Mouse (Mus musculus) central nervous system, embryonic 18 days (tissue): ENCODE data around the gene Thap12. TPM values are rescaled to one million over a fixed set of nuclear protein-coding genes. Genes with fewer than 3 reads are reported as not detected.

Source experiments
- polyA plus RNA-seq: library from polyadenylated mRNA; depleted of rRNA; stranded (reverse); fragments of >200 nt; gene quantifications from 2 replicates; pipeline ENCODE4 v1.2.3, GENCODE M21; 2012; rRNA removed

Gene Thap12
- polyA plus RNA-seq = 40.7 and 42.0 TPM in 2 replicates

DNA sequence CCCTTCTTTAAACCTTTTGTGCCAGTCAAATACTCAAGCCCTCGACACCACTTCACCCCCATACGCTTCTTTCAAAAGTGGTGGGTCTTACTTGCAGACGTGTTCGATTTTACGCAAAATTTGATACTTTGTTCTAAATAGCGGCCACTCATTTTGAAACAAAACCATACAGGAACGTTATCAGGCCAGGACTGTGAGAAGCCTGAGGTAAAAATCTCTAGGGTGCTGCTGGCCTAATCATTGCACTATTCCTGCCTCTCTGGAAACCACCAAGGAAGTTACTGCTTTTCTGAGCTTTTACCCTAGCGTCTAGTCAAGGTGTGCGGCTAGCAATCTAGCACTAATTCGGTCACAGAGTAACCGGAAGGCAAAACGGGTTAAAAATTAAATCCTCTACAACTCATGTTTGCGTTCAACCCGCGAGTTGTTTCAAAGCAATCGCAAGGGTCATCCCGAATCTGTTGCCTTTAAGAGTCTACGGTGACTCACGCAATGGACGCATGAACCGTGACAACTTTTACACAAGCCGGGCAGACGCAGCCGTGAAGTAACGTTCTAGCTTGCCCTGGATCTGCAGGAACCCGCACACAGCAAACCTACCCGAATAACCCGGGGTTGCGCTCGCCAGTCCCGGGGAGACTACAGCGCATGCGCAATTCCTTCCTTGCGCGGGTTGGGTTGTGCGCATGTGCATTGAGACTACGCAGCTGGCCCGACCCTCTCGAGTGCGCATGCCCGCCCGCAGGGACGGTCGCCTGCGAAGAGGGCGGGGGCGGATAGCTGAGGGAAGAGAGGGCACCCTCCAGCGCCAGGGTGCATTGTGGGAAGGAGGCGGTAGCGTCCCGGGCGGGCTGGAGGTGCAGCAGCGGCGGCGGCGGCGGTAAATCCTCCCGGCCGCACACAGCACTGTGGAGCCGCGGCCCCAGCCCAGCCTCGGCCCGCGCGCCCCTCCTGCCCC lies at the start of gene Thap12:
Gene Thap12, plus strand, starts transcription at position 821 of the 958 bp plus-strand sequence.

DNA sequence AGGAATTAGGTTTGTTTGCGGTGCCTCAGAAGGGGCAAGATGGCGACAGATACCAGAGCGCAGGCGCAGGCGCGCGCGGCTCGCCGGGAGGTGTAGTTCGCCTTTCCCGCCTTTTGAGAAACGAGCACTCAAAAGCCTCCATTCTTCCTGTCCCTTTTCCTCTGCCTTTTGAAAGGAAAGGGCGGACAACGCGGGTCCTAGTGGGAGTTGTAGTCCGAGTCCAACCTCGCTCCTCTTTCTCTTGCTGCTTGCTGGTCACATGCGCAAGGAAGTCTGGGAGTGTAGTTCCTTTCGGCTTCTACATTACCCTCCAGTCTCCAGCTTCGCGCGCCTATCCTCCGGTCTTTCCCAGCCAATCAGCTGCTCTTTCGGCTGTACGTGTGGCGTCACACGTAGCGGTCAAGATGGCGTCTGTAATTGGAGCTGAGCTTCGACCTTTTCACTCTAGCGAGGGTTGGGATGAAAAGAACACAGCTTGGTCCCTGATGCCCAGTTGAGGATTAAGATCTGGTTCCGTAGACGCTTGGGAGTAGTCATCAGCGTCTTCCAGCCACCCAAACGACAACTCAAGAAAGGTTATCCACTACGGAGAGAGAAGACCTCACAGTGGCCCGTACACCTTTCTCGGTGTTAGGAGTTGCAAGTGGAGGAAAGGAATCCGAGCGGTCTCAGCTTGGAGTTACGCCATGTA lies 46.2 kb upstream of the Thap12 start, which contains the start of gene Emsy:
Gene Emsy, minus strand, starts transcription at position 253 of the 691 bp plus-strand sequence.

Other genes with a start within 250 kb of the Thap12 start
- 3.8 and 4.2 TPM in 2 replicates for gene Lrrc32, start 213.8 kb upstream of the Thap12 start, polyA plus RNA-seq
- 44.2 and 47.4 TPM in 2 replicates for gene Emsy, start 46.3 kb upstream of the Thap12 start, polyA plus RNA-seq
- 3.0 and 3.9 TPM in 2 replicates for gene Wnt11, start 132.0 kb downstream of the Thap12 start, polyA plus RNA-seq